Mouse (Mus musculus) heart, postnatal 0 days (tissue): Measurements from ENCODE around the gene Gbf1.
A peak's percentile ranks its signal among the peaks of the same experiment; 100 is the strongest.

Experiments used
- CTCF ChIP-seq: IDR thresholded peaks from 2 replicates; pipeline ENCODE4 v1.5.1; 2016; ENCODE audit warnings: antibody characterized with exemption, control low read depth, low read depth
- EP300 ChIP-seq: IDR thresholded peaks from 2 replicates; pipeline ENCODE4 v1.6.1; 2016; ENCODE audit warnings: antibody characterized with exemption, low read depth

DNA sequence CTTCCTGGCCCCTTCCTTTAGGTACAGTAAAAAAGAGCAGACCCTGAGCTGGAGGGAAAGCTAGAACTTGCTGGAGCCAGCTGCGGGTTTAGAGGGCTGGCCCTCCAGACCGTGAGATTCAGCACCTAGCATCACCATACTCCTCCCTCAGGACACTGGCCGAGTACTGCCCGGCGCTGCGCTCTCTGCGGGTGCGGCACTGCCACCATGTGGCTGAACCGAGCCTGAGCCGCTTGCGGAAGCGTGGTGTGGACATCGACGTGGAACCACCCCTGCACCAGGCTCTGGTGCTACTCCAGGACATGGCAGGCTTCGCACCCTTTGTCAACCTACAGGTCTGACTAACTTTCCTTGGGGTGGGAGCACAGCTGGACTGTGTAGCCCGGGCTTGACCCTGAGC, 177.6 kb downstream of the Gbf1 start:
- TF ChIP-seq CTCF (peak; percentile 94), EP300 (no peak)
